Mouse (Mus musculus): Measurements from ENCODE around the gene Spats2l. TPM values are rescaled to one million over a fixed set of nuclear protein-coding genes. Genes with fewer than 3 reads are reported as not detected.

Spats2l gene
- polyA plus RNA-seq, 1 experiment from 2014 or later = 52.4 TPM

DNA sequence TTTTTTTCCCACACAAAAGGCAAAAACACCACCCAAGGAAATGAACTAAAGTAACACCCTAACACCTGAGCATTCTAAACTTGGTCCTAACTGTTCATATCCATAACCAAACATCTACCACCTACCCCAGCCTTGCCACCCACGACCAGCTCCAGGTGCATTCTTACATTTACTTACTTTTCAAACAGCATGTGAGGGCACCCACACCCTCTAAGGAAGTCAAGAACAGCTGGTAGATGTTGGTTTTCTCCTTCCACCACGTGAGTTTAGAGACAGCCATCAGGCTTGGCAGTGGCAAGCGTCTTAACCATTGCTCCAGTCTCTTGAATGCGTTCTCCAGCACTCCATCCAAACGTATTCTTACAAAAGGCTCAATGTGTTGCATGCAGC lies 180.4 kb downstream of the Spats2l start:
- Histone ChIP-seq H3K27me3 (ENCODE audit: control insufficient read depth, insufficient read depth, low read length) (no peaks in the 10 kb centered on the region), H3K4me2 (ENCODE audit: low read depth, low read length) (no peak overlapping the region)
- 88% methylated on average over 5 of the region's 5 CpGs for WGBS

DNA sequence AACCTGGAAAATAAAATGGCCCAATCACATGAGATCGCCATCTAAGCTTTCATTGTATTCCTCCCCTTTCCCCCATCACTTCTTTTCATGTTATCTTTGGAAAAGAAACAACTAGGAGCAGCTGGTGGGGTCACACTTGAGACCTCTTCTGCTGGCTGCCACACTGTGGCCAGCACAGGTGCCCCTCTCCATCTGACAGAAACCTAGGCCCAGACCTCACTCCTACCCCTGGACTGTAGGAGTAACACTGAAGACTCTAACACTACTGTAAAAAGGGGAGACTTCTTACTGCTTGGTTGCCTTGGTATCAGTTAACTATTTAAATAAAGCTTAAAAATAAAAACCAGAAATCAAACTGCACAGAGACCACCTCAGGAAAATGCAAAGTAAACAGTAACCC lies 181.8 kb downstream of the Spats2l start:
- Histone ChIP-seq H3K36me3 (replicated peaks; ENCODE audit: control insufficient read depth, insufficient read depth, low read depth, low read length) (no peaks in the 10 kb centered on the region; the same call in 1 of the 2 replicates), H3K4me1 (ENCODE audit: control insufficient read depth, insufficient read depth, low read length) (no peaks in the 10 kb centered on the region), H3K4me2 (ENCODE audit: low read depth, low read length) (no peak overlapping the region), H3K9me3 (replicated peaks; ENCODE audit: control insufficient read depth, low read length) (no peaks in the 10 kb centered on the region), H3K9ac (replicated peaks; ENCODE audit: low read length) (no peak overlapping the region), H3K27me3 (ENCODE audit: control insufficient read depth, insufficient read depth, low read length) (no peaks in the 10 kb centered on the region), H3K27ac (replicated peaks; ENCODE audit: low read depth, low read length) (no peak overlapping the region), H3K4me3 (ENCODE audit: low read depth, low read length) (no peak overlapping the region)
- DNase-seq (ENCODE audit: low spot score) (no peak), ATAC-seq (replicated peaks; ENCODE audit: insufficient number of reproducible peaks, low FRiP score, low TSS enrichment, low read depth) (no peak)
- WGBS = 89% methylated on average over 1 of the region's 1 CpGs

More for the DNA sequence above, 180.4 kb downstream of the Spats2l start:
- Histone ChIP-seq H3K9ac (replicated peaks; ENCODE audit: low read length) (no peak overlapping the region), H3K36me3 (replicated peaks; ENCODE audit: control insufficient read depth, insufficient read depth, low read depth, low read length) (no peaks in the 10 kb centered on the region), H3K4me1 (ENCODE audit: control insufficient read depth, insufficient read depth, low read length) (no peaks in the 10 kb centered on the region), H3K27ac (replicated peaks; ENCODE audit: low read depth, low read length) (no peak overlapping the region), H3K4me3 (ENCODE audit: low read depth, low read length) (no peak overlapping the region), H3K9me3 (replicated peaks; ENCODE audit: control insufficient read depth, low read length) (no peaks in the 10 kb centered on the region)
- ATAC-seq (replicated peaks; ENCODE audit: insufficient number of reproducible peaks, low FRiP score, low TSS enrichment, low read depth) (no peak), DNase-seq (ENCODE audit: low spot score) (no peak)

DNA sequence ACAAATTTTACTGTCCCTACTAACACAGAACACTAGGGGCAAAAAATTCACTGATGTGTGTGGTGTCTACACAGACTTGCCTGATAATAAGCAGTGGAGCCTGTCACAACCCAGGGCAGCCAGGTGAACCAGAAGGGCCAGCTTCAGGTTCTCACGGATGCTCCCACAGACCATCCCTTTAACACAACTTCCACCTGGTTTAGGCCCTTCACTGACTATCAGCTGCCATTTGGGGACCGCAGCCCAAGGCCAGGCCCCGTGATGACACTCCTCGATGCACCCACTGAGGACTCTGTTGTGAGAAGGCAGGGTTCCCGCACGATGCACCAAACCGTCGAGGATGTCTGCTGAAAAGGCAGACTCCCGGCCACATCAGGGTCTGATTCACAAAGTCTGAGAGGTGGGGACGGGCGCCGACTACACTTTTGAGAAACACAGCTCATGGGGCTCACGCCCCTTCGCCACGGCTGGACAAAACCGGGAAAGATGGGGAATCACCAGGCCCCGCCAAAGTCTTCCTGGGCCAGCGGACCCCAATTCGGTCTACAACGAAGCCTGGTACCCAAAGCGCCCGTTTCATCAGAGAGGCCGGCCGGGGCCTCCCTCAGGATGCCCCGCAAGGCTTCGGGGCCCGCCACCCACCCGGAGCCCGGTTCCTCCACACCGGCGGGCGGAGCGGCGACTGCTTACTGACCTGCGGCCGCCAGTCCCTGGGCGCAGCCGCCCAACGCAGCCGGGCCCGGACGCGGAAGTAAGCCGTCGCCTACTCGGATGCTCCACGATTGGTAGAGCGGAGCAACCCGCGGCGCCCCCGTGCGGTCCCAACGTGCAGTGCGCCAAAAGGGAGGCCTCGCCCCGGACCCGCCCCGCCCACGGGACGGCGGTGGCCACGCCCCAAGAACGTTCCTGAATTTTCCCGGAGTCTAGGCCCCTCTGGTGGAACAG lies 195.6 kb downstream of the Spats2l start:
- under 1% methylated on average over 65 of the region's 65 CpGs for WGBS
- no peaks in the 10 kb centered on the region for H3K27me3 ChIP-seq (ENCODE audit: control insufficient read depth, insufficient read depth, low read length)
- peak overlapping the region; percentile 93 for H3K9ac ChIP-seq (replicated peaks; ENCODE audit: low read length)
- no peaks in the 10 kb centered on the region for H3K4me1 ChIP-seq (ENCODE audit: control insufficient read depth, insufficient read depth, low read length)
- ATAC-seq (replicated peaks; ENCODE audit: insufficient number of reproducible peaks, low FRiP score, low TSS enrichment, low read depth) = peak; percentile 96
- H3K4me2 ChIP-seq (ENCODE audit: low read depth, low read length) = peak overlapping the region; percentile 77
- peak overlapping the region; percentile 79 for H3K4me3 ChIP-seq (ENCODE audit: low read depth, low read length)
- H3K27ac ChIP-seq (replicated peaks; ENCODE audit: low read depth, low read length) = 0 out of 2 replicates have a peak overlapping the region, but pooled peaks have one; percentile 32
- no peaks in the 10 kb centered on the region for H3K9me3 ChIP-seq (replicated peaks; ENCODE audit: control insufficient read depth, low read length)
- H3K36me3 ChIP-seq (replicated peaks; ENCODE audit: control insufficient read depth, insufficient read depth, low read depth, low read length) = no peaks in the 10 kb centered on the region
- peak; percentile 95 for DNase-seq (ENCODE audit: low spot score)

DNA sequence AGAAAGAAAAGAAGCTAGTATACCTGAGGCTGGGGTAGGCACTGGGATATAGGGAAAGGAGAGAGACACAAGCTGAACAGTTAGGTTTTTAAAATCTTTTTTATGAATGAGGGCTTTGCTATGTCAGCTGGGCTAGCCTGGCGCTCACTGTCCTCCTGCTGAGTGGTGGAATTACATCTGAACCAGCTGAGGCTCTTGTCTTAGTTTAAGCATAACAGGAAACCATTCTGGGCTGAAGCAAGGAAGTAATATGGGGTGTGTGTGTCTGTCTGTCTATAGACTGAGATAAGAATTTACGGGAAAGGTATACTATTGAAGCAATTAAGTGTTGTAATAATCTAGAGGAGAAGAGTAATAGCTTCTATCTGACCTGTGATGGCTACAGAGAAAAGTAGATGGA lies 197.6 kb downstream of the Spats2l start:
- H3K9ac ChIP-seq (replicated peaks; ENCODE audit: low read length) = no peak overlapping the region
- 84% methylated on average over 2 of the region's 2 CpGs for WGBS
- no peak for DNase-seq (ENCODE audit: low spot score)
- no peak overlapping the region for H3K4me2 ChIP-seq (ENCODE audit: low read depth, low read length)
- no peak for ATAC-seq (replicated peaks; ENCODE audit: insufficient number of reproducible peaks, low FRiP score, low TSS enrichment, low read depth)
- H3K27ac ChIP-seq (replicated peaks; ENCODE audit: low read depth, low read length) = no peak overlapping the region
- no peaks in the 10 kb centered on the region for H3K27me3 ChIP-seq (ENCODE audit: control insufficient read depth, insufficient read depth, low read length)
- H3K9me3 ChIP-seq (replicated peaks; ENCODE audit: control insufficient read depth, low read length) = no peaks in the 10 kb centered on the region
- no peaks in the 10 kb centered on the region for H3K4me1 ChIP-seq (ENCODE audit: control insufficient read depth, insufficient read depth, low read length)
- no peak overlapping the region for H3K4me3 ChIP-seq (ENCODE audit: low read depth, low read length)
- H3K36me3 ChIP-seq (replicated peaks; ENCODE audit: control insufficient read depth, insufficient read depth, low read depth, low read length) = no peaks in the 10 kb centered on the region

DNA sequence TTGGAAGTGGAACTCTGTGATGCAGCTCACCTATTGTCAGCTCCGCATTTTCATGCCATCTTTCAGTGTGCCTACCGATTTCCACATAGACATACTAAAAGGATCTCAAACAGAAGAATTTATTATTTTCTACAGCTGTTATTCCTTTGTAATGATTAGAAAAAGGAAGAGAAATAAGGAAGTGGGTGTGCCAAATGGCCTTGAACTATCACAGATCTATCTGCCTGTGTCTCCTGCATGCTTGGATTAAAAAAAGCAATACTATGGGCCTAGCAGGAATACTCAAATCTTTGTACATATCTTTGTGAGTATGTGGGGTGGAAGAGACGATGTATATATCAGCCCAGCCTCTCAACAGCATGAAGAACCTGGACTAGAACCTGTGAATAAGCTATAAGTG lies 202.9 kb downstream of the Spats2l start:
- H3K4me1 ChIP-seq (ENCODE audit: control insufficient read depth, insufficient read depth, low read length) = no peaks in the 10 kb centered on the region
- H3K27ac ChIP-seq (replicated peaks; ENCODE audit: low read depth, low read length) = no peak overlapping the region
- H3K27me3 ChIP-seq (ENCODE audit: control insufficient read depth, insufficient read depth, low read length) = no peaks in the 10 kb centered on the region
- ATAC-seq (replicated peaks; ENCODE audit: insufficient number of reproducible peaks, low FRiP score, low TSS enrichment, low read depth) (no peak), DNase-seq (ENCODE audit: low spot score) (no peak)
- WGBS = 91% methylated on average over 3 of the region's 3 CpGs
- no peak overlapping the region for H3K4me3 ChIP-seq (ENCODE audit: low read depth, low read length)
- H3K36me3 ChIP-seq (replicated peaks; ENCODE audit: control insufficient read depth, insufficient read depth, low read depth, low read length) = no peaks in the 10 kb centered on the region
- H3K4me2 ChIP-seq (ENCODE audit: low read depth, low read length) = no peak overlapping the region
- H3K9ac ChIP-seq (replicated peaks; ENCODE audit: low read length) = no peak overlapping the region
- no peaks in the 10 kb centered on the region for H3K9me3 ChIP-seq (replicated peaks; ENCODE audit: control insufficient read depth, low read length)

DNA sequence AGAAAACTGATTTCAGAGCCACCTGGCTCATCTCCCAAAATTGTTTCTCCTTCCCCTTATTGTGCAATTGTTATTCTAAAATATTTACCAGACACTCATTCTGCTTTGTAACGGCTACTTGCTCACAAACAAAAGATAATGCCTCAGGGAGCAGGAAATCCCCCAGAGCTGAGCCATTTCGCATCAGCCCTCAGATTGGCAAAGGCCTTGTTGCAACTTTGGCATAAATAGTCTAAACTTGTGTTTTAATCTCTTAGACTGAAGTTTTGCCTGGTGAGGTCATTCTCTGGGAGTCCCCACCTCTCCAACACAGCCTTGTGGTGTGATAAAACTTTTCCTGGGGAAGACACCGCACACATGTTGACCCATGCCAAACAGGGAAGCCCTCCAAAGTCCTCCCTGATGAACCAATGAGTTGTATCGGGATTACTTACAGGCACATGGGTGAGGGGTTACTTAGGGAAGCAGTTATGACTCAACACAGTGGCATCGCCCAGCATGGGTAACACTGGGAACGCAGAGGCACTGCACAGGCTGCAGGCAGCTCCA lies 215.2 kb downstream of the Spats2l start:
- Histone ChIP-seq H3K27ac (replicated peaks; ENCODE audit: low read depth, low read length) (no peak overlapping the region), H3K27me3 (ENCODE audit: control insufficient read depth, insufficient read depth, low read length) (no peaks in the 10 kb centered on the region), H3K9ac (replicated peaks; ENCODE audit: low read length) (no peak overlapping the region), H3K36me3 (replicated peaks; ENCODE audit: control insufficient read depth, insufficient read depth, low read depth, low read length) (no peaks in the 10 kb centered on the region), H3K4me1 (ENCODE audit: control insufficient read depth, insufficient read depth, low read length) (no peaks in the 10 kb centered on the region), H3K4me3 (ENCODE audit: low read depth, low read length) (no peak overlapping the region), H3K4me2 (ENCODE audit: low read depth, low read length) (no peak overlapping the region), H3K9me3 (replicated peaks; ENCODE audit: control insufficient read depth, low read length) (no peaks in the 10 kb centered on the region)
- ATAC-seq (replicated peaks; ENCODE audit: insufficient number of reproducible peaks, low FRiP score, low TSS enrichment, low read depth) = no peak
- WGBS = 67% methylated on average over 6 of the region's 6 CpGs
- DNase-seq (ENCODE audit: low spot score) = no peak

DNA sequence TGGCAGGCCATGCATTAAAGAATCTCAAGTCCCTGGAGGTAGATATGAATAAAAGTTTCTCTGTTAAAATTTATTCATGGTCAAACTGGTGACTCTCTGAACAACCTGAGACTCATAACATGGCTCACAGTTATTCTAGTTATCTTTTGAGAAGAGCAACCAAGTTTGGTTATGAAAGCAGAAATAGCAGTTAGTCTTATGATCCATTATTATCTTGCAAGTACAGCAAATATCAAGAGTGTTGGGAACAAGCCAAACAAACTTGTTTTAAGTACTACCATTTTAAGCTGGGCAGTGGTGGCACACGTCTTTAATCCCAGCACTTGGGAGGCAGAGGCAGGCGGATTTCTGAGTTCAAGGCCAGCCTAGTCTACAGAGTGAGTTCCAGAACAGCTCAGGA lies 217.3 kb downstream of the Spats2l start:
- Histone ChIP-seq H3K27me3 (ENCODE audit: control insufficient read depth, insufficient read depth, low read length) (no peaks in the 10 kb centered on the region), H3K9ac (replicated peaks; ENCODE audit: low read length) (no peak overlapping the region), H3K36me3 (replicated peaks; ENCODE audit: control insufficient read depth, insufficient read depth, low read depth, low read length) (no peaks in the 10 kb centered on the region), H3K27ac (replicated peaks; ENCODE audit: low read depth, low read length) (no peak overlapping the region), H3K4me2 (ENCODE audit: low read depth, low read length) (no peak overlapping the region), H3K9me3 (replicated peaks; ENCODE audit: control insufficient read depth, low read length) (no peaks in the 10 kb centered on the region), H3K4me3 (ENCODE audit: low read depth, low read length) (no peak overlapping the region), H3K4me1 (ENCODE audit: control insufficient read depth, insufficient read depth, low read length) (no peaks in the 10 kb centered on the region)
- DNase-seq (ENCODE audit: low spot score) (no peak), ATAC-seq (replicated peaks; ENCODE audit: insufficient number of reproducible peaks, low FRiP score, low TSS enrichment, low read depth) (no peak)
- 74% methylated on average over 2 of the region's 2 CpGs for WGBS
